Mouse (Mus musculus) layer of hippocampus, adult 9-11 months (tissue): ENCODE measurements around the gene Acot10.
A peak's percentile ranks its signal among the peaks of the same experiment; 100 is the strongest.
"Not testable (repeated sequence)": the region's sequence is repeated elsewhere in the genome, so short reads cannot be mapped to it uniquely, and the experiment has no call there.

ENCODE experiments used
- DNase-seq: peaks from one replicate; pipeline ENCODE4 v3.0.0; 2022

Acot10 gene

DNA sequence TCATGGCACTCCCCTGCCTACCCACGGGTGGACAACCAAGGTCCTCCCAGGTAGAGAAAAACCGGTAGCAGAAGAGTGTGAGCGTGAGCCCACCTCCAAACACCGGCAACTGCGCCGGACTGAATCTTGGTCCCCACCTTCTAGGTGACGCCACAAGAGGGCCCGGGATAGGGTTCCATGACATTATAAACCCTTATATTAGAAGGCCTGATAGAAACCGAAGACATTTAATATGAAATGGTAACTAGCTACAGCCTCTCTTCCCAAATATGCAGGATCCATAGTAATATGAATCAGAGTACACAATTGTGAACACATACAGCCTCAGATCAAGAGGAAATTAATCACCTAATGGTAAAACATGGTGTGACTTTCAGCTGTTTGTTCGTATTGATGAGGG, at the start of gene Acot10:
Gene Acot10 (minus strand): TSS at position 101 of the 400 bp plus-strand sequence.
- no peak for DNase-seq

DNA sequence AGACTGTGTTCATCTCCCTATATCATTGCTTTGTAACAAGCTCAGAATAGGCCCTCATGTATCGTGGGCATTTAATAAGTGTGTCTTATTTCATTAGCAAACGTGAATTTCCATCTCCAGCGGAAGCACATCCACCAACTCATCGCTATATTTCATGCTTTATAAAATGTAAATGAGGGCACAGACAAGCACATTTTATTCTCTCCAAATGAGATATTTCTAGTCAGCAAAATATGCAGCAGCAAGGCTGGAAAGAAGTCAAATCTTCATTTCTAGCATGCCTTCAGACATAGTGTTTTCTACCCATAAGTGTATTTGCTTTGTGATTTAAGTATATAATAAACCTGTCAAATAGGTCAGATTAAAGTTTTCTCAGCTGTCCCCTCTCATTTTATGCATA, 45.3 kb upstream of the Acot10 start:
- no peak for DNase-seq

DNA sequence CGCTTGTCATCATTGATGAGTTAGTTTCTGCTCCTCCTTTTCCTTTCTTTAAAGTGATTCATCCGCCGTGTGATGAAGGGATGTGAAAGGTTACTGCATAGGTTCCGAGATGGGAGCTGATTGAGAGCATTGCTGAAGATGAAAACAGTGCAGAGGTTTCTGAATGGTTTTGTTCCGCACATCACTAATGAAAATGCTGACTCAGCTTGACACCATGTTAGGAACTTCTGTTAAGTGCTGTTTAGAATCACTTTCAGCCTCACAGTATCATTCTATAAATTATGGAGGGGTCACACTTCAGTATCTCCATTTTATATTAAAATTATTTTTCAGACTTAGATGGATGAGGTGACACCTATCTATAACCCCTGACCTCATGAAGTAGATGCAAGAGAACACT, 29.7 kb upstream of the Acot10 start:
- DNase-seq: no peak

DNA sequence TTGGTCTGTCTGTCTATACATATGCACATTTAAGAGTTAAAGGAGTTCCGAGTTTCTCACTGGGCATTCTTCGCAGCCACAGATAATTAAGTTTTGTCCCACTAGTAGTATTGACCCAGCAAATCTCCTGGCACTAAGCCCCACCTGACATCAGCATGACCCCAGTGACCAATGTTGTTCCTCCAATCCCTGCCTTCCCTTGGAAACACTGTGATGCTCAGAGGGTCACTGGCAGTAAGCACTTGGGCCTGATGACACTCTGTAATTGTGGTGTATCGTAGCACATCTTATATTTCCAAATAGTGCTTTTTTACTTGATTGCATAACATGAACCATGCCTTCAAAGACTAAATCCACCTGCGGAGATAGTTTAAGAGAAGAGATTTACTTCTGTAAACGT, 17.6 kb upstream of the Acot10 start:
- DNase-seq: no peak

- DNase-seq: no peak
Observed at GRCm38 (mm10) chr15:20682719-20683118, 16.2 kb upstream of the Acot10 start.

DNA sequence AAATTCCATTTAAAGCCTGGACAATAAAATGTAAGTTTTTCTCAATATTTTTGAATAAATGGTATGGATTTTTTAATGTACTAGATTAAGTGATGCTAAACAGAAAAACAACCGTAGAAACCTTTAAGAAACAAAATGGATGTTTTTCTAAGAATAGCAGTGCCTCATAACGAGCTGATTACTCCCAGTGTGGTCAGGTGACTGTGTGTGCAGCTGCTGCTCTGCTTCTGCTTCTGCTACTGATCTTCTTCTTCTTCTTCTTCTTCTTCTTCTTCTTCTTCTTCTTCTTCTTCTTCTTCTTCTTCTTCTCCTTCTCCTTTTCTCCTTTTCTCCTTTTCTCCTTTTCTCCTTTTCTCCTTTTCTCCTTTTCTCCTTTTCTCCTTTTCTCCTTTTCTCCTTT, 3.0 kb upstream of the Acot10 start:
- DNase-seq: not testable (repeated sequence)

- no peak for DNase-seq
Observed at GRCm38 (mm10) chr15:20667989-20668388, 1.4 kb upstream of the Acot10 start.

GRCm38 (mm10) chr15:20667350-20667749, 800 bp upstream of the Acot10 start:
- DNase-seq: peak; percentile 9

GRCm38 (mm10) chr15:20660221-20660620, 6.3 kb downstream of the Acot10 start:
- DNase-seq: no peak

DNA sequence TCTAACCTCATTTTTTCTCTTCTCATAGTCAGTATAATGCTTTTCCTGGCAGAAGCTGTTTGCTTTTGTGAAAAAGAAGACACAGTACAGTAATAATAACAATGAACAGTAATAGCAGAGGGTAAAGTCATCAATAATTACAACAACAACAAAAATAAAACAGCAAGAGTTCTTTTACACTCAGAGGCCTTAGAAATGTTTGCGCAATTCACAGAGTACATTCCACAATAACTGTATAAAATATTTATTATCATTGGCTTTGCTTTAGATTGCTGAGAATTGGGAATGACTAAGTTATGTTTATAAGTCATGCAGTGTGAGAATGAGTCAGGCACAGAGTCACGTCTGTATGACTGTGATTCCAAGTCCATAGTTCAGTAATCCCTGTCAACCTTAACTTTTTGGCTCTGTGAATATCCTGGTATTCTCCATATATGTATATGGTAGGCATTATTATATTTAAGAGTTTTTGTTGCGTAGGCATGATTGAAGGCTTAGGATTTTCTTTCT, 23.6 kb downstream of the Acot10 start:
- no peak for DNase-seq

- DNase-seq: no peak
Observed at GRCm38 (mm10) chr15:20639155-20639554, 27.4 kb downstream of the Acot10 start.

DNA sequence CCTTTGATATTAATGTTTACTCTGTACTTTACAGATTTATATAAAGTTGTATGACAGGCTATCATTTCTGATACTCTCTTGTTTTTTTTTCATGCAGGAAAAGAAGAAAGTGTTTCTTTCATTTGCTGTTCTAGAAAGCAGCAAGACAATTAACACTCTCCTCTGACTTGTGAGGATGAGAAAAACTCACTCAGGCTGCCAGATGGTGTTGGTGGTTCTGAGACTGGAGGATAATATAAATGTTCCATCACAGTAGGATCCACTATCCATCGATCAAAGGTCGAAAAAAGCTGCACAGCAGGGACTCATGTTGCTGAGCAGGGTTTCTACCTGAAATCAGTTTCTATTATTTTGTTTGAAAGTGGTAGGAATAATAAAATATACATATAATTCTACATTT, 32.0 kb downstream of the Acot10 start:
- no peak for DNase-seq
